Mouse (Mus musculus) activated CD4-positive, CD25-positive, alpha-beta regulatory T cell, adult 9 weeks (primary cell): ENCODE data around the gene Smim27. TPM values are rescaled to one million over a fixed set of nuclear protein-coding genes. Genes with fewer than 3 reads are reported as not detected.

Experiments
- polyA plus RNA-seq: library from polyadenylated mRNA; unstranded; fragments of 100-300 nt; shearing (Covaris generic); gene quantifications from one replicate; pipeline ENCODE4 v1.2.1, GENCODE M21; 2017

The Smim27 gene
- 58.0 TPM for polyA plus RNA-seq

GRCm38 (mm10) chr4:40269430-40270032 lies at the start of gene Smim27, which contains the start of gene Topors:
Gene Smim27, plus strand, starts transcription at chr4:40269579.
Gene Topors, minus strand, starts transcription at chr4:40269850.

GRCm38 (mm10) chr4:40239409-40240271 lies 29.7 kb upstream of the Smim27 start, which contains the start of gene Ddx58:
Gene Ddx58, minus strand, starts transcription at chr4:40239828.

GRCm38 (mm10) chr4:40279276-40279900 lies 10.0 kb downstream of the Smim27 start, which contains the start of gene Ndufb6:
Gene Ndufb6, minus strand, starts transcription at chr4:40279421.

Other genes starting within 250 kb of the Smim27 start
- gene Aco1, start 126.5 kb upstream of the Smim27 start, polyA plus RNA-seq: 35.9 TPM
- 104 TPM for gene Ddx58, start 29.8 kb upstream of the Smim27 start, polyA plus RNA-seq
- 33.5 TPM for gene Topors, start 271 bp downstream of the Smim27 start, polyA plus RNA-seq
- 138 TPM for gene Ndufb6, start 9.8 kb downstream of the Smim27 start, polyA plus RNA-seq
- not detected for gene Tmem215, start 202.6 kb downstream of the Smim27 start, polyA plus RNA-seq